Mouse (Mus musculus): ENCODE measurements around the gene Vsx2. TPM values are rescaled to one million over a fixed set of nuclear protein-coding genes. Genes with fewer than 3 reads are reported as not detected.

Gene Vsx2
- polyA plus RNA-seq, 1 experiment from 2014 or later, result not detected

- Histone ChIP-seq H3K4me1 (replicated peaks) (no peaks in the 10 kb centered on the region), H3K4me3 (replicated peaks) (no peak overlapping the region)
These were observed 8.8 kb downstream of the Vsx2 start for GRCm38 (mm10) chr12:84578440-84578770.

GRCm38 (mm10) chr12:84581285-84581684 is 11.7 kb downstream of the Vsx2 start:
- no peaks in the 10 kb centered on the region for H3K9me3 ChIP-seq
- H3K4me2 ChIP-seq (replicated peaks), result no peak overlapping the region
- no peaks in the 10 kb centered on the region for H3K36me3 ChIP-seq
- H3K9ac ChIP-seq, result no peak overlapping the region
- no peak overlapping the region for H3K27ac ChIP-seq
- H3K27me3 ChIP-seq (replicated peaks), result peaks cover 3% of the 10 kb centered on the region; the same call in 1 of the 2 replicates
- H3K4me3 ChIP-seq (replicated peaks), result no peak overlapping the region
- H3K4me1 ChIP-seq (replicated peaks), result no peaks in the 10 kb centered on the region
- ATAC-seq, result no peak
- 89% methylated on average over 2 of the region's 2 CpGs for WGBS

More at GRCm38 (mm10) chr12:84578440-84578770, 8.8 kb downstream of the Vsx2 start:
- no peak for ATAC-seq
- Histone ChIP-seq H3K9ac (no peak overlapping the region), H3K4me2 (replicated peaks) (no peak overlapping the region), H3K27me3 (replicated peaks) (peaks cover 8% of the 10 kb centered on the region), H3K9me3 (no peaks in the 10 kb centered on the region), H3K36me3 (no peaks in the 10 kb centered on the region), H3K27ac (no peak overlapping the region)
- WGBS, result 44% methylated on average over 5 of the region's 5 CpGs

GRCm38 (mm10) chr12:84589825-84590761 is 20.5 kb downstream of the Vsx2 start:
- peak overlapping the region; percentile 50 for H3K4me3 ChIP-seq (replicated peaks)
- WGBS, result under 1% methylated on average over 54 of the region's 54 CpGs
- no peaks in the 10 kb centered on the region for H3K4me1 ChIP-seq (replicated peaks)
- peak overlapping the region; percentile 98 for H3K4me2 ChIP-seq (replicated peaks)
- peak overlapping the region; percentile 48 for H3K9ac ChIP-seq
- no peak overlapping the region for H3K27ac ChIP-seq
- H3K9me3 ChIP-seq, result no peaks in the 10 kb centered on the region
- H3K27me3 ChIP-seq (replicated peaks), result no peaks in the 10 kb centered on the region
- ATAC-seq, result peak; percentile 72
- H3K36me3 ChIP-seq, result no peaks in the 10 kb centered on the region

GRCm38 (mm10) chr12:84598324-84598723 is 28.8 kb downstream of the Vsx2 start:
- Histone ChIP-seq H3K36me3 (no peaks in the 10 kb centered on the region), H3K27ac (no peak overlapping the region), H3K4me1 (replicated peaks) (no peaks in the 10 kb centered on the region), H3K9ac (no peak overlapping the region), H3K27me3 (replicated peaks) (peaks cover 4% of the 10 kb centered on the region; the same call in 1 of the 2 replicates), H3K4me2 (replicated peaks) (no peak overlapping the region), H3K4me3 (replicated peaks) (no peak overlapping the region), H3K9me3 (no peaks in the 10 kb centered on the region)
- WGBS, result 25% methylated on average over 8 of the region's 8 CpGs
- ATAC-seq, result no peak

- no peak overlapping the region for H3K4me3 ChIP-seq (replicated peaks)
These were observed 34.4 kb downstream of the Vsx2 start for GRCm38 (mm10) chr12:84604001-84604400.

GRCm38 (mm10) chr12:84605860-84606259 is 36.3 kb downstream of the Vsx2 start:
- WGBS, result 78% methylated on average over 7 of the region's 7 CpGs
- no peak overlapping the region for H3K9ac ChIP-seq
- H3K4me3 ChIP-seq (replicated peaks), result no peak overlapping the region
- peaks cover 4% of the 10 kb centered on the region for H3K36me3 ChIP-seq
- no peak for ATAC-seq
- H3K4me1 ChIP-seq (replicated peaks), result no peaks in the 10 kb centered on the region
- H3K27ac ChIP-seq, result no peak overlapping the region
- no peak overlapping the region for H3K4me2 ChIP-seq (replicated peaks)
- H3K27me3 ChIP-seq (replicated peaks), result no peaks in the 10 kb centered on the region
- H3K9me3 ChIP-seq, result no peaks in the 10 kb centered on the region

More at GRCm38 (mm10) chr12:84604001-84604400, 34.4 kb downstream of the Vsx2 start:
- H3K4me2 ChIP-seq (replicated peaks), result no peak overlapping the region
- WGBS, result 82% methylated on average over 7 of the region's 7 CpGs
- H3K27ac ChIP-seq, result no peak overlapping the region
- no peaks in the 10 kb centered on the region for H3K27me3 ChIP-seq (replicated peaks)
- H3K9ac ChIP-seq, result no peak overlapping the region
- H3K36me3 ChIP-seq, result peaks cover 4% of the 10 kb centered on the region
- no peaks in the 10 kb centered on the region for H3K9me3 ChIP-seq
- no peaks in the 10 kb centered on the region for H3K4me1 ChIP-seq (replicated peaks)
- peak; percentile 63; the same call in 1 of the 2 replicates for ATAC-seq

- no peaks in the 10 kb centered on the region; the same call in 1 of the 2 replicates for H3K36me3 ChIP-seq
- 0 out of 2 replicates have a peak, but pooled peaks cover 3% of the 10 kb centered on the region for H3K4me1 ChIP-seq (replicated peaks)
- no peak overlapping the region for H3K4me3 ChIP-seq (replicated peaks)
- ATAC-seq, result no peak
- H3K4me2 ChIP-seq (replicated peaks), result no peak overlapping the region
- H3K27me3 ChIP-seq (replicated peaks), result no peaks in the 10 kb centered on the region
- H3K9me3 ChIP-seq, result no peaks in the 10 kb centered on the region
- no peak overlapping the region for H3K27ac ChIP-seq
- 87% methylated on average over 10 of the region's 10 CpGs for WGBS
- H3K9ac ChIP-seq, result no peak overlapping the region
These were observed 42.2 kb downstream of the Vsx2 start for GRCm38 (mm10) chr12:84611718-84612117.

- Histone ChIP-seq H3K27ac (peak overlapping the region; percentile 44; the same call in 1 of the 2 replicates), H3K9ac (no peak overlapping the region), H3K4me2 (replicated peaks) (peak overlapping the region; percentile 28; the same call in 1 of the 2 replicates), H3K4me3 (replicated peaks) (no peak overlapping the region), H3K27me3 (replicated peaks) (no peaks in the 10 kb centered on the region), H3K4me1 (replicated peaks) (0 out of 2 replicates have a peak, but pooled peaks cover 3% of the 10 kb centered on the region), H3K9me3 (no peaks in the 10 kb centered on the region), H3K36me3 (no peaks in the 10 kb centered on the region; the same call in 1 of the 2 replicates)
- peak; percentile 78 for ATAC-seq
- 51% methylated on average over 8 of the region's 8 CpGs for WGBS
These were observed 43.0 kb downstream of the Vsx2 start for GRCm38 (mm10) chr12:84612518-84612917.

- no peak overlapping the region for H3K4me2 ChIP-seq (replicated peaks)
- H3K9ac ChIP-seq, result no peak overlapping the region
- 0 out of 2 replicates have a peak, but pooled peaks cover 3% of the 10 kb centered on the region for H3K4me1 ChIP-seq (replicated peaks)
- 84% methylated on average over 11 of the region's 11 CpGs for WGBS
- no peak overlapping the region for H3K27ac ChIP-seq
- H3K4me3 ChIP-seq (replicated peaks), result no peak overlapping the region
- no peak for ATAC-seq
- H3K27me3 ChIP-seq (replicated peaks), result no peaks in the 10 kb centered on the region
- no peaks in the 10 kb centered on the region for H3K36me3 ChIP-seq
- no peaks in the 10 kb centered on the region for H3K9me3 ChIP-seq
These were observed 44.4 kb downstream of the Vsx2 start for GRCm38 (mm10) chr12:84614001-84614400.

- Histone ChIP-seq H3K27me3 (replicated peaks) (no peaks in the 10 kb centered on the region), H3K36me3 (no peaks in the 10 kb centered on the region), H3K9ac (no peak overlapping the region), H3K9me3 (no peaks in the 10 kb centered on the region), H3K27ac (no peak overlapping the region), H3K4me3 (replicated peaks) (no peak overlapping the region), H3K4me2 (replicated peaks) (no peak overlapping the region), H3K4me1 (replicated peaks) (0 out of 2 replicates have a peak, but pooled peaks cover 3% of the 10 kb centered on the region)
- ATAC-seq, result no peak
- WGBS, result 63% methylated on average over 7 of the region's 7 CpGs
These were observed 45.0 kb downstream of the Vsx2 start for GRCm38 (mm10) chr12:84614524-84614923.

GRCm38 (mm10) chr12:84616977-84617630 is 47.5 kb downstream of the Vsx2 start, which contains the start of gene Abcd4:
Abcd4 (minus strand) TSS chr12:84617413.
- Histone ChIP-seq H3K4me2 (replicated peaks) (peak within 1 kb of the TSS; percentile 72), H3K36me3 (no peaks in the 10 kb centered on the region), H3K9me3 (no peaks in the 10 kb centered on the region), H3K27ac (peak within 1 kb of the TSS; percentile 52), H3K4me3 (replicated peaks) (peak within 1 kb of the TSS; percentile 82), H3K9ac (peak within 1 kb of the TSS; percentile 93), H3K27me3 (replicated peaks) (no peaks in the 10 kb centered on the region), H3K4me1 (replicated peaks) (0 out of 2 replicates have a peak, but pooled peaks cover 5% of the 10 kb centered on the region)
- under 1% methylated on average over 34 of the region's 34 CpGs for WGBS
- ATAC-seq, result peak; percentile 98

GRCm38 (mm10) chr12:84617663-84618062 is 48.1 kb downstream of the Vsx2 start:
- 7% methylated on average over 10 of the region's 10 CpGs for WGBS
- peak; percentile 55 for ATAC-seq
- Histone ChIP-seq H3K27ac (no peak overlapping the region), H3K36me3 (no peaks in the 10 kb centered on the region), H3K9me3 (no peaks in the 10 kb centered on the region), H3K4me3 (replicated peaks) (peak overlapping the region; percentile 82), H3K4me2 (replicated peaks) (peak overlapping the region; percentile 69), H3K27me3 (replicated peaks) (no peaks in the 10 kb centered on the region), H3K4me1 (replicated peaks) (0 out of 2 replicates have a peak, but pooled peaks cover 5% of the 10 kb centered on the region), H3K9ac (peak overlapping the region; percentile 41; the same call in 1 of the 2 replicates)

All from intestine, embryonic 15.5 days (tissue).